Comparison of ENCODE assay signal across 37 mouse cellular contexts in genomic region chr16:36675902-36676301, GRCm38 (mm10). TPM values are rescaled to one million over a fixed set of nuclear protein-coding genes. Genes with fewer than 3 reads are reported as not detected.
"Had no signal": no experiment of that assay in that cellular context is flagged by ENCODE, and none has a peak within 500 bp of the region (broad histone marks: within the 10 kb centered on the region; RNA-seq: fewer than 3 reads in every experiment).

No protein-coding gene starts in this region.

- H3K36me3 ChIP-seq: heart, embryonic 10.5 days; heart, embryonic 12.5 days; heart, embryonic 13.5 days; heart, embryonic 15.5 days; hindbrain, embryonic 10.5 days; hindbrain, embryonic 12.5 days; hindbrain, embryonic 13.5 days; hindbrain, embryonic 15.5 days; intestine, embryonic 15.5 days; kidney, embryonic 15.5 days had no signal

- H3K4me3 ChIP-seq: heart, embryonic 10.5 days; heart, embryonic 12.5 days; heart, embryonic 13.5 days; heart, embryonic 15.5 days; hindbrain, embryonic 10.5 days; hindbrain, embryonic 12.5 days; hindbrain, embryonic 13.5 days; hindbrain, embryonic 15.5 days; intestine, embryonic 15.5 days; kidney, embryonic 15.5 days; layer of hippocampus, adult 2 months; left cerebral cortex, adult 2 months had no signal

- H3K9ac ChIP-seq: heart, embryonic 12.5 days; heart, embryonic 13.5 days; heart, embryonic 15.5 days; hindbrain, embryonic 12.5 days; hindbrain, embryonic 13.5 days; hindbrain, embryonic 14.5 days; hindbrain, embryonic 15.5 days; intestine, embryonic 15.5 days; kidney, embryonic 15.5 days had no signal

- H3K9me3 ChIP-seq: heart, embryonic 10.5 days; heart, embryonic 12.5 days; heart, embryonic 13.5 days; heart, embryonic 15.5 days; hindbrain, embryonic 10.5 days; hindbrain, embryonic 12.5 days; hindbrain, embryonic 13.5 days; hindbrain, embryonic 15.5 days; intestine, embryonic 15.5 days; kidney, embryonic 15.5 days had no signal

- H3K27me3 ChIP-seq: heart, embryonic 12.5 days; heart, embryonic 13.5 days; heart, embryonic 15.5 days; hindbrain, embryonic 12.5 days; hindbrain, embryonic 13.5 days; hindbrain, embryonic 15.5 days; intestine, embryonic 15.5 days; kidney, embryonic 15.5 days had no signal

- DNase-seq: heart, postnatal 10 days; heart, postnatal 14 days; heart, postnatal 36 days; heart, postnatal 4 days; kidney, adult 11 months; kidney, adult 18-20 months; kidney, adult 2 months; kidney, adult 8-10 months; kidney, adult 9 months; kidney, postnatal 10 days; kidney, postnatal 14 days; kidney, postnatal 25 days; kidney, postnatal 36 days; kidney, postnatal 4 days; layer of hippocampus, adult 9-11 months; layer of hippocampus, postnatal 36 days had no signal

- ATAC-seq: hindbrain, embryonic 16.5 days; hindbrain, postnatal 0 days; intestine, embryonic 15.5 days; intestine, embryonic 16.5 days; intestine, postnatal 0 days had no signal

- H3K27ac ChIP-seq: heart, embryonic 10.5 days; heart, embryonic 13.5 days; heart, embryonic 15.5 days; hindbrain, embryonic 10.5 days; hindbrain, embryonic 12.5 days; hindbrain, embryonic 13.5 days; hindbrain, embryonic 14.5 days; hindbrain, embryonic 15.5 days; hindbrain, postnatal 0 days; intestine, embryonic 15.5 days; kidney, embryonic 15.5 days; kidney, postnatal 0 days; layer of hippocampus, adult 2 months; left cerebral cortex, adult 2 months had no signal

- H3K4me1 ChIP-seq: heart, embryonic 10.5 days; heart, embryonic 12.5 days; heart, embryonic 13.5 days; heart, embryonic 15.5 days; hindbrain, embryonic 10.5 days; hindbrain, embryonic 12.5 days; hindbrain, embryonic 13.5 days; hindbrain, embryonic 15.5 days; intestine, embryonic 15.5 days; kidney, embryonic 15.5 days had no signal

- H3K4me2 ChIP-seq: heart, embryonic 11.5 days; heart, embryonic 12.5 days; heart, embryonic 13.5 days; heart, embryonic 15.5 days; hindbrain, embryonic 12.5 days; hindbrain, embryonic 13.5 days; hindbrain, embryonic 14.5 days; hindbrain, embryonic 15.5 days; intestine, embryonic 15.5 days; kidney, embryonic 15.5 days had no signal

RNA-seq across cellular contexts. Expression of gene Ildr1, which starts 17.9 kb away (rescaled TPM):
- total RNA-seq: heart, postnatal 10 days; heart, postnatal 25 days; heart, postnatal 36 days; heart, postnatal 4 days had no signal
- polyA plus RNA-seq: heart, embryonic 11.5 days; heart, embryonic 12.5 days; heart, postnatal 0 days had no signal
